Mouse (Mus musculus): Measurements from ENCODE around the gene Odc1. TPM values are rescaled to one million over a fixed set of nuclear protein-coding genes. Genes with fewer than 3 reads are reported as not detected.
"Not testable (repeated sequence)": the region's sequence is repeated elsewhere in the genome, so short reads cannot be mapped to it uniquely, and the experiment has no call there.

The Odc1 gene
- total RNA-seq (2022), result 10 to 100 TPM; 65.7 to 84.1 (median 79.2) TPM

- DNase-seq (ENCODE audit: low spot score), result peak; percentile 94
Measured at GRCm38 (mm10) chr12:17544209-17545106, at the start of gene Odc1. Odc1 (plus strand) TSS chr12:17544794.

- no peak for DNase-seq (ENCODE audit: low spot score)
Measured at GRCm38 (mm10) chr12:17494809-17495208, 49.8 kb upstream of the Odc1 start.

GRCm38 (mm10) chr12:17495858-17496451 is 48.6 kb upstream of the Odc1 start:
- DNase-seq (ENCODE audit: low spot score), result no peak

- no peak for DNase-seq (ENCODE audit: low spot score)
Measured at GRCm38 (mm10) chr12:17505620-17506074, 38.9 kb upstream of the Odc1 start.

- DNase-seq (ENCODE audit: low spot score), result peak; percentile 19
Measured at GRCm38 (mm10) chr12:17506117-17506993, 38.2 kb upstream of the Odc1 start.

GRCm38 (mm10) chr12:17506994-17507542 is 37.5 kb upstream of the Odc1 start:
- DNase-seq (ENCODE audit: low spot score), result peak; percentile 14

- DNase-seq (ENCODE audit: low spot score), result no peak
Measured at GRCm38 (mm10) chr12:17509310-17509709, 35.3 kb upstream of the Odc1 start.

GRCm38 (mm10) chr12:17510158-17510557 is 34.4 kb upstream of the Odc1 start:
- peak; percentile 13 for DNase-seq (ENCODE audit: low spot score)

GRCm38 (mm10) chr12:17511019-17511418 is 33.6 kb upstream of the Odc1 start:
- no peak for DNase-seq (ENCODE audit: low spot score)

GRCm38 (mm10) chr12:17529180-17529579 is 15.4 kb upstream of the Odc1 start:
- DNase-seq (ENCODE audit: low spot score), result no peak

- no peak for DNase-seq (ENCODE audit: low spot score)
Measured at GRCm38 (mm10) chr12:17529726-17530125, 14.9 kb upstream of the Odc1 start.

- DNase-seq (ENCODE audit: low spot score), result no peak
Measured at GRCm38 (mm10) chr12:17530825-17531224, 13.8 kb upstream of the Odc1 start.

- no peak for DNase-seq (ENCODE audit: low spot score)
Measured at GRCm38 (mm10) chr12:17536222-17536621, 8.4 kb upstream of the Odc1 start.

GRCm38 (mm10) chr12:17537147-17537546 is 7.4 kb upstream of the Odc1 start:
- no peak for DNase-seq (ENCODE audit: low spot score)

GRCm38 (mm10) chr12:17538087-17538486 is 6.5 kb upstream of the Odc1 start:
- no peak for DNase-seq (ENCODE audit: low spot score)

GRCm38 (mm10) chr12:17539041-17539440 is 5.6 kb upstream of the Odc1 start:
- DNase-seq (ENCODE audit: low spot score), result no peak

- DNase-seq (ENCODE audit: low spot score), result no peak
Measured at GRCm38 (mm10) chr12:17540040-17540552, 4.5 kb upstream of the Odc1 start.

GRCm38 (mm10) chr12:17545107-17545571 is 545 bp downstream of the Odc1 start:
- DNase-seq (ENCODE audit: low spot score), result no peak

GRCm38 (mm10) chr12:17545884-17546283 is 1.3 kb downstream of the Odc1 start:
- DNase-seq (ENCODE audit: low spot score), result no peak

GRCm38 (mm10) chr12:17547552-17547951 is 3.0 kb downstream of the Odc1 start:
- DNase-seq (ENCODE audit: low spot score), result not testable (repeated sequence)

- DNase-seq (ENCODE audit: low spot score), result no peak
Measured at GRCm38 (mm10) chr12:17548505-17548904, 3.9 kb downstream of the Odc1 start.

All from heart, adult 8-10 months (tissue).